Mouse (Mus musculus) granulocyte monocyte progenitor cell, adult 5-6 weeks (primary cell): ENCODE results near the gene Ankmy1. TPM values are rescaled to one million over a fixed set of nuclear protein-coding genes. Genes with fewer than 3 reads are reported as not detected.

ENCODE experiments used
- ATAC-seq: replicated peaks from 2 replicates; pipeline ENCODE4 v1.8.0; 2016; ENCODE audit warnings: mild to moderate bottlenecking, moderate TSS enrichment, inconsistent platforms; ENCODE audit not compliant: poor library complexity, severe bottlenecking
- total RNA-seq, 2 experiments: library from RNA; stranded (forward) in 1 of 2; stranded (reverse) in 1 of 2; fragments of 200-712, 200-1000 nt in 1 of 2; fragments of >200 nt in 1 of 2; fragmentation: Nextera tagmentation in 1 of 2; gene quantifications; 2 replicates each; pipeline ENCODE4 v1.2.3; 2014 to 2017

Gene Ankmy1
- total RNA-seq, 2 experiments from 2014 or later, result 0.15 TPM; not detected in 1

- ATAC-seq, result no peak
Measured at GRCm38 (mm10) chr1:92912286-92912685, 9.6 kb upstream of the Ankmy1 start.

GRCm38 (mm10) chr1:92911721-92912138 lies 9.0 kb upstream of the Ankmy1 start:
- ATAC-seq, result no peak

- no peak; the same call in 1 of the 2 replicates for ATAC-seq
Measured at GRCm38 (mm10) chr1:92910925-92911720, 8.4 kb upstream of the Ankmy1 start.

- peak; percentile 48 for ATAC-seq
Measured at GRCm38 (mm10) chr1:92910239-92910885, 7.7 kb upstream of the Ankmy1 start, which contains the start of gene Rnpepl1. TSS of gene Rnpepl1 (plus strand) at chr1:92910783.

- ATAC-seq, result no peak
Measured at GRCm38 (mm10) chr1:92909068-92909467, 6.4 kb upstream of the Ankmy1 start.

- ATAC-seq, result no peak
Measured at GRCm38 (mm10) chr1:92908664-92909063, 6.0 kb upstream of the Ankmy1 start.

GRCm38 (mm10) chr1:92907632-92908360 lies 5.1 kb upstream of the Ankmy1 start:
- ATAC-seq, result peak; percentile 10

- ATAC-seq, result peak; percentile 67
Measured at GRCm38 (mm10) chr1:92906779-92907631, 4.3 kb upstream of the Ankmy1 start, which contains the start of gene Dusp28. TSS of gene Dusp28 (plus strand) at chr1:92906981.

GRCm38 (mm10) chr1:92905703-92906310 lies 3.1 kb upstream of the Ankmy1 start:
- ATAC-seq, result no peak

GRCm38 (mm10) chr1:92903627-92904026 lies 921 bp upstream of the Ankmy1 start:
- ATAC-seq, result no peak

GRCm38 (mm10) chr1:92895089-92895488 lies 7.6 kb downstream of the Ankmy1 start:
- peak; percentile 97 for ATAC-seq

GRCm38 (mm10) chr1:92893896-92894295 lies 8.8 kb downstream of the Ankmy1 start:
- ATAC-seq, result no peak

GRCm38 (mm10) chr1:92892791-92893190 lies 9.9 kb downstream of the Ankmy1 start:
- no peak for ATAC-seq

GRCm38 (mm10) chr1:92888901-92889655 lies 13.6 kb downstream of the Ankmy1 start:
- ATAC-seq, result no peak

- ATAC-seq, result no peak
Measured at GRCm38 (mm10) chr1:92881982-92882381, 20.7 kb downstream of the Ankmy1 start.

- ATAC-seq, result no peak
Measured at GRCm38 (mm10) chr1:92880101-92880500, 22.6 kb downstream of the Ankmy1 start.

GRCm38 (mm10) chr1:92879266-92879665 lies 23.4 kb downstream of the Ankmy1 start:
- no peak for ATAC-seq

- no peak for ATAC-seq
Measured at GRCm38 (mm10) chr1:92878066-92878741, 24.5 kb downstream of the Ankmy1 start.
